Mouse (Mus musculus) telencephalon, adult 2 months (tissue): ENCODE measurements at regions not wholly inside any gene's neighbourhood (a gene's known extent, or its start where the extent isn't known, plus 50 kb on each side); places are given as distances from the start of the nearest gene placed in this dataset.
A peak's percentile ranks its signal among the peaks of the same experiment; 100 is the strongest.

Experiments
- DNase-seq: peaks from one replicate; pipeline ENCODE4 v3.0.0-alpha.2; 2011; ENCODE audit warnings: low read depth, low spot score

- no peak for DNase-seq
Measured at GRCm38 (mm10) chr2:54154501-54155183, 69.3 kb upstream of the Rprm start.

- no peak for DNase-seq
Measured at GRCm38 (mm10) chr2:54158689-54159630, 73.6 kb upstream of the Rprm start.

GRCm38 (mm10) chr2:54177549-54177948 is 92.2 kb upstream of the Rprm start:
- DNase-seq, result no peak

DNA sequence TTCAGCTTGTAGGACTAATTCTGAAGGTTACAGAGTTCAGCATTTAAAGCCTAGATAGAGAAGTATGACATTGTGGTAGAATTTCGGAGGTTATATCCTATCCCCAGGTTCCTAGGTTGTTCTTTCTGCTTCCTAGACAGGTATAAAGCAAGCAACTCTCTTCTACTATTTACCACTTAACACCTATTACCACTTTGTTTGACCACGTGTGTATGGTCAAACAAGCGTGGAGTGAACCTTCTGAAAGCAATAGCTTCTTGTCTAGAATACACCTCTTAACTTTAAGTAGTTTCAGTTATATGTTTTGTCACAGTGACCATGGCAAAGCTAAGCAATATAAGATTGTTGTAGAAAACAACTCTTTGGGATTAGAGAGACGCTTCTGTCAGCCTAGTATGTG is 105.5 kb upstream of the Rprm start:
- no peak for DNase-seq

- DNase-seq, result no peak
Measured at GRCm38 (mm10) chr2:54198343-54198742, 113.0 kb upstream of the Rprm start.

- no peak for DNase-seq
Measured at GRCm38 (mm10) chr2:54215597-54215996, 130.2 kb upstream of the Rprm start.

GRCm38 (mm10) chr2:54228613-54229012 is 143.3 kb upstream of the Rprm start:
- no peak for DNase-seq

- DNase-seq, result peak; percentile 32
Measured at GRCm38 (mm10) chr2:54229016-54229415, 143.7 kb upstream of the Rprm start.

- DNase-seq, result no peak
Measured at GRCm38 (mm10) chr2:54236760-54237159, 151.4 kb upstream of the Rprm start.

GRCm38 (mm10) chr2:54237192-54237591 is 151.8 kb upstream of the Rprm start:
- DNase-seq, result no peak

DNA sequence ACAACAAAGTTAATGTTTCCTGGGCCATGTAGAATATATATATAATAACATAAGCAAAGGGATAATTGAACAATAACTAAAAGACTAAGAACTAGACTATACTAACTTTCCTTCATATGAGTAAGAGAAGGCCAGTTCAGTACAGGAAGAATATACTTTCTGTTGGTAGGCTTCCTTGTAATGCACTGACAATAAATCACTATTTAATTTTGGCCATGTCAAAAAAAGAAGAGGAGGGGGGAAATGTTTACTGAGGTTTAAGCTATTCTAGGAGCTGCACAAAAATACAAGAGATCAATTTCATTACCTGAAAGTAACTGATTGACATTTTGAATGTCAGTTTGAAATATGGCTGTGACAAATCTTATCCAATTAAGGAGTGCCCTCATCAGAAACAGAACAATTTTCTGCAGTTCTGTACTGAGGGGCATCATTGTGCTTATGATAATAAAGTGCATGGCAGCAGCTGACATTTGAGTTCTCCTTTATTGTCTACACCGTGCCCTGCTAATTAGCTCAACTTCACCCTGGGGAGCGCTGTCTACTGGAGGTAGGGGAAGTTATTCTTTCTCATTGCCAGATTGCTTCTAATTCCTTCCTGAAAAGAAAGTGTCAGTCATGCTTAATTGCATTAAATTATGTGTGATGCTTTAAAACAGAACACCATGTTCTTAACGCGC is 171.2 kb upstream of the Galnt13 start:
- DNase-seq, result peak; percentile 10

GRCm38 (mm10) chr2:54265453-54265823 is 170.7 kb upstream of the Galnt13 start:
- DNase-seq, result no peak

GRCm38 (mm10) chr2:54281966-54282365 is 154.2 kb upstream of the Galnt13 start:
- no peak for DNase-seq

- no peak for DNase-seq
Measured at GRCm38 (mm10) chr2:54283876-54284275, 152.2 kb upstream of the Galnt13 start.

GRCm38 (mm10) chr2:54305473-54305872 is 130.6 kb upstream of the Galnt13 start:
- no peak for DNase-seq

DNA sequence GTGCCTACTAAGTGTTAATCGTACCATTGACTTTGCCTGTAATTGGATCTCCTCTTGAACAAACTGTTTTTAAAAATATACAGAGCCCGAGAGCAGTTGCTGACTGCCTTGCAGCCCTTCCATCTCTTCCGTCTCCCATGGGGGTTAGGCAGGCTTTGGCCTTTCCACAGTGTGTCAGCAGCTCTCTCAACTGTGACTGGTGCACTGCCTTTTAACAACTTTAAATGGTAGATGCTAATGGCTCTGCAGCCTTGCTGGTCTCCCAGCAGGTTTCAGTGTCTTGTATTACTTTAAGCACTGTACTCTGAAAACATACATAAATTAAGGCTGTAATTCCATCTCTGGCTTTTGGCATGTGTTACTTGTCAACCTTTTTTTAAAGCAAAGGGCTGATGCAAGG is 117.6 kb upstream of the Galnt13 start:
- DNase-seq, result no peak

DNA sequence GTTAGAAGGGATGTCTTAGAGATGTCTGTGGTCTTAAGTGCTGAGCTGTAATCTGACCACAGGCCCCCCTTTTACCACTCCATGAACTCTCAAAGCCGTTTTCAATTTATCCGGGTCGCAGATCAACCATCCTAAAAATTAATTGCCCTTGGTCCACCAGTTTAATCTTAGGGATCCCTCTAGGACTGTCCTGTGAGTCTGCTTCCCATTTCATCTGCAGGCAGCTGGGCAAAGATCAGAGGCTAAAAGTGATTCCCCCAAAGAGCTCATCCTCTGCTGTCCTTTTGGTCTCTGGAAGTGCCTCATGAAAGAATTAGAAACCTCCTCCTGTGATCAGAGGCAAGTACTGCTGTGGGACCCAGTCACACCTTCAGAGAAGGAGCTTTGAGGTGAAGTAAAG is 69.2 kb upstream of the Galnt13 start:
- DNase-seq, result no peak

DNA sequence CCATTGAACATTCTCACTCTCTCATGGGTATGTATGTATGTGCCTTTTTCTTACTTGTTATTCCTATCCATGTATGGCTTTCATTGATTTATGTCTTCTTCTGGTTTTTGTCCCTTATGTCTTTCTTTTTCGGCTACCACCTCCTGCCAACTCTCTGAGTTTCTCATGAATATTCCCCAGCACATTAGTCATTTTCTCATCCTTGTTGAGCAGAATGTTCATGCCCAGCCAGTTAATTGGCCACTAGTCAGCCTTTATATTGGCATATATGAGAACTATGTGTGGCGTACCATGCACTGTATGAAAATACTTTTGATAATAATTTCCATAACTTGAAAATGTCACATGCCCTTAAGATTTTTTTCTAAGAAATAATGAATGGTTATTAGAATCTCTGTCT is 56.8 kb upstream of the Galnt13 start:
- DNase-seq, result peak; percentile 21
